Mouse (Mus musculus) heart, postnatal 36 days (tissue): ENCODE data around the gene Arhgdig. TPM values are rescaled to one million over a fixed set of nuclear protein-coding genes. Genes with fewer than 3 reads are reported as not detected.
A peak's percentile ranks its signal among the peaks of the same experiment; 100 is the strongest.
"Not testable (repeated sequence)": the region's sequence is repeated elsewhere in the genome, so short reads cannot be mapped to it uniquely, and the experiment has no call there.

ENCODE experiments used
- DNase-seq, 2 experiments: peaks; one replicate each; pipeline ENCODE4 v3.0.0; 2021 to 2022
- intact Hi-C: fragments of 180-260 bp; cut with DNase I; formaldehyde crosslinking; loops from one replicate; pipeline ENCODE4 v1.15.1; 2025
- total RNA-seq, 2 experiments: library from RNA; stranded (reverse); gene quantifications; 2 replicates each; pipeline ENCODE4 v1.2.3; 2021

The Arhgdig gene
- total RNA-seq, 2 experiments from 2014 or later, result 0.31 TPM; not detected in 1

GRCm38 (mm10) chr17:26212241-26212640 is 4.7 kb upstream of the Arhgdig start:
- no peak for DNase-seq
- intact Hi-C loops, result no loop called here

DNA sequence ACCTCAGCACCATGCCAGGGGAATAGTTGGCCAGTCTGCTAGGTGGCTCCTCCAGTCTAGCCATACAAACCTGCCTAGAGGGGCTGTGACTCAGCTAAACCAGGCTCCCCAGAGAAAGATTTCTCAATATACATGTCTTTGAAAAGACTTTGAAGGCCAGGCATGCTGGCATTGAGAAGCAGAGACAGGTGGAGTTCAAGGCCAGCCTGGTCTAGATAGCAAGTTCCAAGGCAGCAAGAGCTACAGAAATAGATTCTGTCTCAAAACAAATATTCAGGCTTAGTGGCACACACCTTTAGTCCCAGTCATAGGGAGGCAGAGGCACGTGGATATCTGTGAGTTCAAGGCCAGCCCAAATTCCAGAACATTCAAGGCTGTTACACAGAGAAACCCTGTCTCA is 1.2 kb downstream of the Arhgdig start:
- intact Hi-C loops, result no loop called here
- DNase-seq, result no peak

GRCm38 (mm10) chr17:26204766-26205165 is 2.8 kb downstream of the Arhgdig start:
- intact Hi-C loops, result no loop called here
- no peak for DNase-seq

GRCm38 (mm10) chr17:26203321-26203811 is 4.2 kb downstream of the Arhgdig start:
- intact Hi-C loops, result no loop called here
- peak in 1 of 2 experiments; percentile 11 for DNase-seq

- intact Hi-C loops, result no loop called here
- DNase-seq, result peak in 1 of 2 experiments; percentile 26
These were observed 4.8 kb downstream of the Arhgdig start, which contains the start of gene Rgs11 for GRCm38 (mm10) chr17:26202737-26203136. Rgs11 (plus strand) TSS chr17:26202951.

- DNase-seq, result no peak
- intact Hi-C loops, result no loop called here
These were observed 5.6 kb downstream of the Arhgdig start for GRCm38 (mm10) chr17:26201998-26202397.

DNA sequence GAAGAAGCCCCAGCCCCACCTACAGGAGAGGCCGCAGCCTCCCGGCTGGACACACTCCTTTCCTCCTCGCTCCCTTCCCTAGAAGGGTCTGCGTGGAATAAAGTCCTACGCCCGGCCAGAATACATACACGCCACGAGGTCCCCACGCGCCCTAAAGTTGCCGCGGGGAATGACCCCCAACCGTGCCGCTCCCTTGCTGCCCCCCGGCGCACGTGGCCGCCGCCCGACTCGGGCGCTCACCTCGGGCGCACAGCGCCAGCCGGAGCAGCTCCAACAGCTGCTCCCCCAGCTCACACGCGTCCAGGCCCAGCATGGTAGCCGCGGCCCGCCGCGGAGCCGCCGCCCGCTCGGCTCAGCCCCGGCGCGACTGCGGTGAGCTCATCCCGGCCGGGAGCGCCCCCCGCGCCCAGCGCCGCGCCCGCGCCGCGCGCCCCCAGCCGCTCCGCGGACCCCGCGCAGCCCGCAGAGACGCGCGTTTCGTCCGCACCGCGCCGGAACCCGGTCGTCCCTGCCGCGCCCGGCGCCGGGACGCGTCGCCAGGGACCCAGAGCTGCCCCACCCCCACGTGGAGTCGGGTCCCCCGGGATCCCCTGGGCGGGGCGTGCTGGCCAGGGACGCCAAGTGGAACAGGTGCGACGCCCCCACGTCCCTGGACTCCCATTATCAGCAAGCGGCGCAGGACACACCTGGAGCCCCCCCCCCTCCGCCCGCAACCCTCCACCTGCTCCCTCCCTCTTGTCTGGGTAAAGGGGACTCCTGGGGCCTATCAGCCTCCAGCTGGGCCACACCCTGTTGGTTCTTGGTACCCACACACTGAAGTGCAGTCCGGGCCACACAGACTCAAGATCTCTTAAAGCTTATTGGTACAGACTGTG is 6.5 kb downstream of the Arhgdig start:
- intact Hi-C loops, result no loop called here
- DNase-seq, result no peak

GRCm38 (mm10) chr17:26198892-26199291 is 8.7 kb downstream of the Arhgdig start, which contains the start of gene Pdia2:
Pdia2 (minus strand) TSS chr17:26199087.
- DNase-seq, result no peak
- intact Hi-C loops, result no loop called here

DNA sequence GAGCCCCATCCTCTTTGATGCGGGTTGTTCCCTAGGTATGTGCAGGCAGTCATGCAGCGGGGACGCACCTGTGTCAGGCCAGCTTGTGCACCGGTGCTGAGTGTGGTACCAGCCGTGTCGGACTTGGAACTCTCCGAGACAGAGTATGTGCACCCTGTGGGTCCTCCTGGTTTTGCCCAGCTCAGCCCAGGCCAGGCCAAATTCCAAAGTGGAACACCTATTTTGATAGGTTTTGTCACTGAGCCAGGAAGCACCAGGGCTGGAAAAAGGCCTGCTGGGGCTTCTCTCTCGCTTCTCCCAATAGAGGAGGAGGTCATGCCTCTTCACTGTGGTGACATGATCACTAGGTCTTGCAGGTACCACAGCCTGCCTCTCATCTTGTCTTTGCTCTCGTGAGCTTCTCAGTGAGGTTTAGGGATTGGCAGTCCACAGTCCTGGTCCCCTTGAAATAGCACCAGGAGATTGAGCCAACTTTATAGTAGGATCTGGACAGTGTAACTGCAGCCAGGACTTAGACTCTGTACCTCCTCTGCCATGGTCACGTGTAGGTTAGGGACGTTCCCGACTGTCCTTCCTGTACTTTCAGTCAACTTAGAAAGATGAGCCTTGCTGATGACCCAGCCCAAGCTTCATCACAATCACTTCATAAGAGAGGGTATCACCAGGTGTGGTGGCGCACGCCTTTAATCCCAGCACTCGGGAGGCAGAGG is 14.9 kb downstream of the Arhgdig start:
- intact Hi-C loops, result no loop called here
- no peak for DNase-seq

DNA sequence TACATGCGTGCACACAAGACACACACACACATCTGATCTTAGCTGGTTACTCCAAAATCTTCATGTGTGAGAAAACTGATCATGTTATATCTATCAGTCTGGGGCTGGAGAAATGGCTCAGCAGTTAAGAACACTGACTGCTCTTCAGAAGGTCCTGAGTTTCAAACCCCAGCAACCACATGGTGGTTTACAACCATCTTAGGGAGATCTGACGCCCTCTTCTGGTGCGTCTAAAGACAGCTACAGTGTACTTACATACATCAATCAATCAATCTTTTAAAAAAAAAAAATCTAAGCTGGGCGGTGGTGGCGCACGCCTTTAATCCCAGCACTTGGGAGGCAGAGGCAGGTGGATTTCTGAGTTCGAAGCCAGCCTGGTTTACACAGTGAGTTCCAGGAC is 16.1 kb downstream of the Arhgdig start:
- DNase-seq, intact Hi-C loops: not testable (repeated sequence)

DNA sequence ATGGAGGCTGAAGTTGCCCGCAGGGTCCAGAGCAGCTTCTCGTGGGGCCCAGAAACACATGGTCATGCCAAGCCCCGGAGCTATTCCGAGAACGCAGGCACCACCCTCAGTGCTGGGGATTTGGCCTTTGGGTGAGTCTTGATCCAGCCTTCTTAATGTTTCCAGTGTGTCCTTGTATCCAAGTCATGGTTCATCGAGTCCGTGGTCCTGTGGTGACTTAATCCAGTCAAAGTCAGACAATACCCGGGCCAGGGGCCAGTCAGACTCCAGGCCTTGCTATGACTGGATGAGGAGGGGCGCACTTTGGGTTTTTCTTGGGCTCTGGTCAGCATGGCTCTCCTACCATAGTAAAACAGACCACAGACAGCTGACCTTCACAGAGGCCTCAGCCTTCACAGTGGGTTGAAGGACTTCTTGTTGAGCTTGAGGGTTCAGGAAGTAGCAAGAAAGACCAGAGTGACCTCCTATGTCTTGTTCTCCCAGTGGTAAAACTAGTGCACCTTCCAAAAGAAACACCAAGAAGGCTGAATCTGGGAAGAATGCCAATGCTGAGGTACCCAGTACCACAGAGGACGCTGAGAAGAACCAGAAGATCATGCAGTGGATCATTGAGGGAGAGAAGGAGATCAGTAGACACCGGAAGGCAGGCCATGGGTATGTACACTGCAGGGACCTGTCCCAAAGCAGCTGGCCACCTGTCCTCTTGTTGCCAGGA is 19.3 kb downstream of the Arhgdig start:
- intact Hi-C loops, result no loop called here

DNA sequence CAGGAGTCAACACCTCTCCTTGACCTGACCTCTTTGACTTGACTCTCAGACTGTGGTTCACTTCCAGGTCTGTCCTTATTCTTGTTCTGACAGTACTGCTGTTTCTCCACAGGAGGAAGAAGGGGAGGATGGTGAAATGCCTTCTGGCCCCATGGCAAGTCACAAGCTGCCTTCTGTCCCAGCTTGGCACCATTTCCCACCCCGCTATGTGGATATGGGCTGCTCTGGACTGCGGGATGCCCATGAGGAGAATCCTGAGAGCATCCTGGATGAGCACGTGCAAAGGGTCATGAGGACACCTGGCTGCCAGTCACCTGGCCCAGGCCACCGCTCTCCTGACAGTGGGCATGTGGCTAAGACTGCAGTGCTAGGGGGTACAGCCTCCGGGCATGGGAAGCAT is 20.0 kb downstream of the Arhgdig start:
- DNase-seq, result no peak
- intact Hi-C loops, result no loop called here

More for the DNA sequence above, 19.3 kb downstream of the Arhgdig start:
- DNase-seq, result no peak

DNA sequence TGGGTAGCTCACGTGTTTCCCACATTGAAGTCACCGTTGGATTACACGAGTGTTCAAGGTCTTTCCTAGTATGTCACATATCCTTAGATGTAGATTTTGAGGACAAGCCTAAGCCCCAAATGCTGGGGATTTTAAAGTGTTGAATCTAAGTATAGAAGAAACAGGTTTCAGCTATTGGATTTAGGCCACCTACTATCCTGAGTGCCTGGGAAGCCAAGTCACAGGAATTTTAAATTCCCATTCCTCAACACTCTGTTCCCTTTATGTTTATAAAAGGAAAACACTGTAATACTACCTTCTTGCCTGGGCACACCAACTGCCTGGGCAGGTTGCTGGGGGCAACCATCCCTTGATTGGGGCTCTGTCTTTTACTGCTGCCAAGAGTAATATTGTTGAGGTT is 26.4 kb downstream of the Arhgdig start:
- intact Hi-C loops, result no loop called here
- no peak for DNase-seq

- DNase-seq, result no peak
- intact Hi-C loops, result no loop called here
These were observed 29.0 kb downstream of the Arhgdig start for GRCm38 (mm10) chr17:26178611-26179010.

DNA sequence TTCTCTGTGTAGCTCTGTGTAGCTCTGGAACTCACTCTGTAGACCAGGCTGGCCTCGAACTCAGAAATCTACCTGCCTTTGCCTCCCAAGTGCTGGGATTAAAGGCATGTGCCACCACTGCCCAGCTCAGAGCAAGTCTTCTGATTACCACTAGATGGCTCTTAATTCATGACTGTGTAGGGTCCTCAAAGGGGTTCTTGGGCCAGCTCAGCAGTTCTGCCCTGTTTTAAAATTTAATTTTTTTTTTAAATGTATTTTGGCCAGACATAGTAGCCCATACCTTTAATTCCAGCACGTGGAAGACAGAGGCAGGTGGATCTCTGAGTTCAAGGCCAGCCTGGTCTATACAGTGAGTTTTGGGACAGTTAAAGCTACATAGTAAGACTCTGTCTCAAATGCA is 32.3 kb downstream of the Arhgdig start:
- intact Hi-C loops, result not testable (repeated sequence)

GRCm38 (mm10) chr17:26168039-26168438 is 39.5 kb downstream of the Arhgdig start:
- intact Hi-C loops, result no loop called here
- DNase-seq, result no peak

More for the DNA sequence above, 32.3 kb downstream of the Arhgdig start:
- not testable (repeated sequence) for DNase-seq

DNA sequence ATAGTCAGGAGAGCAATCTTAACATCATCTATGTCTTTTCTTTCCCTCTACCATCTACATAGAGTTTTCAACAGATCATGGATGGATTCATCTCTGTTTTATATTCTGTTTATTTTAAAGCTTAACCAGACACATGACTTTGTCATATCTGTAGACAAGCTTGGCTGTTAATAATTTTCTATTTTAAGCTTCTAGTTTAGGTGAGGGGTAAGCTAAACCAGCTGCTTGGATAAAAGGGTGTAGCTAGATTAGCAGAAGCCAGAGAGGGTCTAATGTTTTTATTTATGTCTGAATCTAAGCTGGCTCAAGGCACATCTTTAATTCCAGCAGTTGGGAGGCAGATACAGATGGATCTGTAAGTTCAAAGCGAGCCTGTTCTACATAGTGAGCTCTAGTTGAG is 44.9 kb downstream of the Arhgdig start:
- intact Hi-C loops, result no loop called here
- no peak for DNase-seq

- no peak for DNase-seq
- intact Hi-C loops, result no loop called here
These were observed 55.5 kb downstream of the Arhgdig start for GRCm38 (mm10) chr17:26151886-26152630.
